Mouse (Mus musculus) small intestine, adult 2 months (tissue): ENCODE data around the gene Lenep.

ENCODE experiments used
- CTCF ChIP-seq: fragments of 200-500 bp; IDR thresholded peaks from 2 replicates; pipeline ENCODE4 v1.5.1; 2012; ENCODE audit warnings: low read depth, mild to moderate bottlenecking, control low read depth, inconsistent platforms, low read length, moderate library complexity, mixed read lengths; ENCODE audit not compliant: insufficient replicate concordance, insufficient read length; ENCODE audit errors: extremely low read depth
- POLR2A ChIP-seq: fragments of 200-500 bp; IDR thresholded peaks from 2 replicates; pipeline ENCODE4 v1.6.1; 2012; ENCODE audit warnings: low read depth, mild to moderate bottlenecking, control low read depth, inconsistent platforms, low read length, moderate library complexity

DNA sequence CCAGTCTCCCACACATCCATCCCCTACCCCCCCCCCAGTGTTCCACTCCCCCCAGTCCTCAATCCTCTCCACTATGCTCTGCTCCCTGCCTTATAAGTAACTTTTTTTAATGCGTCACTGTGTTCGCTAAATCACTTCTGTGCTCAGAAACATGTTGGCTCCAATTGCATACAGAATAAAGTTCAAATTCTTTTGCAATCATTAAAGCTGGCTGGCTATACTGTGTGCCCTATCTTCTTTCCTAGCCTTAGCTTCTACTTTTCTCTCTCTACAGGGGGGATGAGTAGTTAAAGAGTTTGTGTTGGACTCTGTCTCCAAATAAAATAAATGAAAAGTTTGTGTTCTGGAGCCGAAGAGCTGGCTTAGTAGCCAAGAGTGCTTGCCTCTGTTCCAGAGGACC is 7.1 kb upstream of the Lenep start:
- no peak for TF ChIP-seq CTCF
- no peak for TF ChIP-seq POLR2A
